Mouse (Mus musculus): Measurements from ENCODE around the gene Olfr799.

Olfr799 gene

GRCm38 (mm10) chr10:129637184-129637583 is at the start of gene Olfr799:
Gene Olfr799 (plus strand): TSS chr10:129637484.
- no peak for DNase-seq (ENCODE audit: low read depth, low spot score)

- no peak for DNase-seq (ENCODE audit: low read depth, low spot score)
Observed at GRCm38 (mm10) chr10:129612470-129612869, 24.8 kb upstream of the Olfr799 start, which contains the start of gene Olfr796. Gene Olfr796 (minus strand): TSS chr10:129612570.

- no peak for DNase-seq (ENCODE audit: low read depth, low spot score)
Observed at GRCm38 (mm10) chr10:129621724-129622123, 15.6 kb upstream of the Olfr799 start.

- peak; percentile 1 for DNase-seq (ENCODE audit: low read depth, low spot score)
Observed at GRCm38 (mm10) chr10:129623251-129623650, 14.0 kb upstream of the Olfr799 start.

- no peak for DNase-seq (ENCODE audit: low read depth, low spot score)
Observed at GRCm38 (mm10) chr10:129627834-129628233, 9.4 kb upstream of the Olfr799 start, which contains the start of gene Olfr798. Gene Olfr798 (minus strand): TSS chr10:129627934.

- DNase-seq (ENCODE audit: low read depth, low spot score), result no peak
Observed at GRCm38 (mm10) chr10:129651763-129652162, 14.5 kb downstream of the Olfr799 start.

- DNase-seq (ENCODE audit: low read depth, low spot score), result no peak
Observed at GRCm38 (mm10) chr10:129657394-129657793, 20.1 kb downstream of the Olfr799 start, which contains the start of gene Olfr800. Gene Olfr800 (plus strand): TSS chr10:129657694.

GRCm38 (mm10) chr10:129673765-129674164 is 36.5 kb downstream of the Olfr799 start, which contains the start of gene Olfr801:
Gene Olfr801 (minus strand): TSS chr10:129673865.
- no peak for DNase-seq (ENCODE audit: low read depth, low spot score)

GRCm38 (mm10) chr10:129688069-129688468 is 50.8 kb downstream of the Olfr799 start, which contains the start of gene Olfr802:
Gene Olfr802 (minus strand): TSS chr10:129688169.
- no peak for DNase-seq (ENCODE audit: low read depth, low spot score)

GRCm38 (mm10) chr10:129694186-129694585 is 56.9 kb downstream of the Olfr799 start, which contains the start of gene Olfr803:
Gene Olfr803 (minus strand): TSS chr10:129694286.
- no peak for DNase-seq (ENCODE audit: low read depth, low spot score)

Measured in brain, adult 2 months (tissue).